Mouse (Mus musculus) lung, embryonic 15.5 days (tissue): ENCODE data around the gene Rsph1. TPM values are rescaled to one million over a fixed set of nuclear protein-coding genes. Genes with fewer than 3 reads are reported as not detected.
A peak's percentile ranks its signal among the peaks of the same experiment; 100 is the strongest.

Source experiments
- ATAC-seq: fragments of 200-750 bp; cut with Nextera tagmentation; 2 replicates; pipeline ENCODE4 v1.8.0; 2017; ENCODE audit warnings: moderate number of reproducible peaks, borderline replicate concordance; ENCODE audit not compliant: low FRiP score, low TSS enrichment; ENCODE audit errors: extremely low read depth
- H3K27ac ChIP-seq: fragments of 300-500 bp; sonication (generic); 2 replicates; pipeline ENCODE4 v1.5.1; 2015; ENCODE audit warnings: moderate library complexity, mild to moderate bottlenecking, inconsistent platforms
- H3K27me3 ChIP-seq: fragments of 300-500 bp; sonication (generic); 2 replicates; pipeline ENCODE4 v1.6.1; 2015; ENCODE audit warnings: inconsistent platforms
- H3K36me3 ChIP-seq: fragments of 300-500 bp; sonication (generic); 2 replicates; pipeline ENCODE4 v1.6.1; 2015; ENCODE audit warnings: inconsistent platforms
- H3K4me1 ChIP-seq: fragments of 300-500 bp; sonication (generic); 2 replicates; pipeline ENCODE4 v1.6.1; 2015; ENCODE audit warnings: inconsistent platforms
- H3K4me2 ChIP-seq: fragments of 300-500 bp; sonication (generic); 2 replicates; pipeline ENCODE4 v1.6.1; 2015; ENCODE audit warnings: inconsistent platforms, mild to moderate bottlenecking, moderate library complexity
- H3K4me3 ChIP-seq: fragments of 300-500 bp; sonication (generic); 2 replicates; pipeline ENCODE4 v1.5.1; 2015; ENCODE audit warnings: mild to moderate bottlenecking, inconsistent platforms
- H3K9ac ChIP-seq: fragments of 300-500 bp; sonication (generic); 2 replicates; pipeline ENCODE4 v1.6.1; 2015; ENCODE audit warnings: inconsistent platforms
- H3K9me3 ChIP-seq: fragments of 300-500 bp; sonication (generic); 2 replicates; pipeline ENCODE4 v1.6.1; 2016; ENCODE audit warnings: inconsistent platforms
- WGBS: fragments of 180-500 bp; shearing (Covaris S2); methylation state at CpG from one replicate; pipeline ENCODE4 v1.1.7; 2015; 5-methylcytosine and 5-hydroxymethylcytosine counted together
- polyA plus RNA-seq: library from polyadenylated mRNA; unstranded; fragments of >200 nt; fragmentation: Nextera tagmentation; extraction: Ambion mirVana; gene quantifications from 2 replicates; pipeline ENCODE4 v1.2.1, GENCODE M21; 2015

Gene Rsph1
- polyA plus RNA-seq, 1 experiment from 2014 or later: 8.1 TPM

- Histone ChIP-seq H3K9ac (no peak overlapping the region), H3K4me3 (no peak overlapping the region), H3K4me1 (no peaks in the 10 kb centered on the region), H3K27me3 (no peaks in the 10 kb centered on the region), H3K27ac (no peak overlapping the region), H3K36me3 (no peaks in the 10 kb centered on the region), H3K4me2 (no peak overlapping the region), H3K9me3 (no peaks in the 10 kb centered on the region)
- 51% methylated on average over 5 of the region's 5 CpGs for WGBS
- no peak for ATAC-seq
These were observed 14.5 kb downstream of the Rsph1 start for GRCm38 (mm10) chr17:31262715-31263114.

GRCm38 (mm10) chr17:31261352-31261751, 15.8 kb downstream of the Rsph1 start:
- Histone ChIP-seq H3K27ac (no peak overlapping the region), H3K27me3 (no peaks in the 10 kb centered on the region), H3K9me3 (no peaks in the 10 kb centered on the region), H3K4me1 (no peaks in the 10 kb centered on the region), H3K36me3 (no peaks in the 10 kb centered on the region), H3K9ac (no peak overlapping the region), H3K4me3 (no peak overlapping the region), H3K4me2 (no peak overlapping the region)
- no peak for ATAC-seq
- WGBS: 82% methylated on average over 6 of the region's 6 CpGs

- Histone ChIP-seq H3K9ac (no peak overlapping the region), H3K27ac (no peak overlapping the region), H3K4me2 (no peak overlapping the region), H3K4me3 (no peak overlapping the region), H3K9me3 (no peaks in the 10 kb centered on the region), H3K27me3 (no peaks in the 10 kb centered on the region), H3K4me1 (no peaks in the 10 kb centered on the region), H3K36me3 (no peaks in the 10 kb centered on the region)
- WGBS: 75% methylated on average over 7 of the region's 7 CpGs
- no peak for ATAC-seq
These were observed 16.8 kb downstream of the Rsph1 start for GRCm38 (mm10) chr17:31260430-31260829.

GRCm38 (mm10) chr17:31259825-31260224, 17.4 kb downstream of the Rsph1 start:
- H3K4me3 ChIP-seq: no peak overlapping the region
- no peaks in the 10 kb centered on the region for H3K36me3 ChIP-seq
- 69% methylated on average over 4 of the region's 4 CpGs for WGBS
- H3K9ac ChIP-seq: no peak overlapping the region
- no peaks in the 10 kb centered on the region for H3K9me3 ChIP-seq
- ATAC-seq: no peak
- H3K4me1 ChIP-seq: no peaks in the 10 kb centered on the region
- H3K4me2 ChIP-seq: no peak overlapping the region
- H3K27ac ChIP-seq: no peak overlapping the region
- no peaks in the 10 kb centered on the region for H3K27me3 ChIP-seq

GRCm38 (mm10) chr17:31259145-31259544, 18.0 kb downstream of the Rsph1 start:
- Histone ChIP-seq H3K9ac (no peak overlapping the region), H3K4me3 (no peak overlapping the region), H3K27me3 (no peaks in the 10 kb centered on the region), H3K36me3 (no peaks in the 10 kb centered on the region), H3K4me1 (no peaks in the 10 kb centered on the region), H3K27ac (no peak overlapping the region), H3K9me3 (no peaks in the 10 kb centered on the region), H3K4me2 (no peak overlapping the region)
- WGBS: 86% methylated on average over 4 of the region's 4 CpGs
- no peak for ATAC-seq

GRCm38 (mm10) chr17:31258310-31258865, 18.8 kb downstream of the Rsph1 start:
- no peak for ATAC-seq
- Histone ChIP-seq H3K36me3 (no peaks in the 10 kb centered on the region), H3K4me3 (no peak overlapping the region), H3K27me3 (no peaks in the 10 kb centered on the region), H3K4me2 (no peak overlapping the region), H3K27ac (no peak overlapping the region), H3K4me1 (no peaks in the 10 kb centered on the region), H3K9me3 (no peaks in the 10 kb centered on the region), H3K9ac (no peak overlapping the region)
- WGBS: 72% methylated on average over 9 of the region's 9 CpGs

GRCm38 (mm10) chr17:31257898-31258297, 19.3 kb downstream of the Rsph1 start:
- no peaks in the 10 kb centered on the region for H3K9me3 ChIP-seq
- H3K4me3 ChIP-seq: no peak overlapping the region
- no peaks in the 10 kb centered on the region for H3K27me3 ChIP-seq
- no peak overlapping the region for H3K9ac ChIP-seq
- ATAC-seq: no peak
- H3K4me2 ChIP-seq: no peak overlapping the region
- no peaks in the 10 kb centered on the region for H3K36me3 ChIP-seq
- 75% methylated on average over 12 of the region's 12 CpGs for WGBS
- no peak overlapping the region for H3K27ac ChIP-seq
- H3K4me1 ChIP-seq: no peaks in the 10 kb centered on the region

GRCm38 (mm10) chr17:31257149-31257548, 20.0 kb downstream of the Rsph1 start:
- Histone ChIP-seq H3K36me3 (no peaks in the 10 kb centered on the region), H3K4me2 (no peak overlapping the region)
- no peak for ATAC-seq

GRCm38 (mm10) chr17:31254463-31254931, 22.7 kb downstream of the Rsph1 start:
- no peak overlapping the region for H3K4me2 ChIP-seq
- peak; percentile 52; the same call in 1 of the 2 replicates for ATAC-seq
- H3K4me3 ChIP-seq: no peak overlapping the region
- H3K4me1 ChIP-seq: no peaks in the 10 kb centered on the region
- H3K9me3 ChIP-seq: no peaks in the 10 kb centered on the region
- no peaks in the 10 kb centered on the region for H3K27me3 ChIP-seq
- WGBS: 12% methylated on average over 9 of the region's 9 CpGs
- no peaks in the 10 kb centered on the region for H3K36me3 ChIP-seq
- no peak overlapping the region for H3K9ac ChIP-seq
- H3K27ac ChIP-seq: no peak overlapping the region

More at GRCm38 (mm10) chr17:31257149-31257548, 20.0 kb downstream of the Rsph1 start:
- no peaks in the 10 kb centered on the region for H3K27me3 ChIP-seq
- no peak overlapping the region for H3K4me3 ChIP-seq
- no peaks in the 10 kb centered on the region for H3K9me3 ChIP-seq
- no peak overlapping the region for H3K27ac ChIP-seq
- 75% methylated on average over 1 of the region's 1 CpGs for WGBS
- no peaks in the 10 kb centered on the region for H3K4me1 ChIP-seq
- no peak overlapping the region for H3K9ac ChIP-seq

- Histone ChIP-seq H3K27me3 (no peaks in the 10 kb centered on the region), H3K9ac (no peak overlapping the region), H3K27ac (no peak overlapping the region), H3K36me3 (no peaks in the 10 kb centered on the region), H3K4me3 (no peak overlapping the region), H3K9me3 (no peaks in the 10 kb centered on the region), H3K4me1 (no peaks in the 10 kb centered on the region), H3K4me2 (no peak overlapping the region)
- no peak for ATAC-seq
- 59% methylated on average over 5 of the region's 5 CpGs for WGBS
These were observed 23.2 kb downstream of the Rsph1 start for GRCm38 (mm10) chr17:31253951-31254350.

GRCm38 (mm10) chr17:31247144-31247543, 30.0 kb downstream of the Rsph1 start:
- Histone ChIP-seq H3K9ac (no peak overlapping the region), H3K27ac (no peak overlapping the region), H3K27me3 (no peaks in the 10 kb centered on the region), H3K4me1 (no peaks in the 10 kb centered on the region), H3K9me3 (no peaks in the 10 kb centered on the region), H3K4me3 (no peak overlapping the region), H3K36me3 (no peaks in the 10 kb centered on the region), H3K4me2 (no peak overlapping the region)
- no peak for ATAC-seq
- 25% methylated on average over 5 of the region's 5 CpGs for WGBS

GRCm38 (mm10) chr17:31245321-31245720, 31.9 kb downstream of the Rsph1 start:
- Histone ChIP-seq H3K4me1 (no peaks in the 10 kb centered on the region), H3K27ac (no peak overlapping the region), H3K4me3 (no peak overlapping the region), H3K9ac (no peak overlapping the region), H3K9me3 (no peaks in the 10 kb centered on the region), H3K4me2 (no peak overlapping the region), H3K36me3 (no peaks in the 10 kb centered on the region), H3K27me3 (no peaks in the 10 kb centered on the region)
- no peak for ATAC-seq
- 67% methylated on average over 5 of the region's 5 CpGs for WGBS

- no peak overlapping the region for H3K9ac ChIP-seq
- no peak for ATAC-seq
- WGBS: 0% methylated on average over 1 of the region's 1 CpGs
These were observed 34.4 kb downstream of the Rsph1 start for GRCm38 (mm10) chr17:31242764-31243163.

More at GRCm38 (mm10) chr17:31242764-31243163, 34.4 kb downstream of the Rsph1 start:
- Histone ChIP-seq H3K4me1 (no peaks in the 10 kb centered on the region), H3K4me2 (no peak overlapping the region), H3K27ac (no peak overlapping the region), H3K4me3 (no peak overlapping the region), H3K9me3 (no peaks in the 10 kb centered on the region), H3K36me3 (no peaks in the 10 kb centered on the region), H3K27me3 (no peaks in the 10 kb centered on the region)
